ENCODE assay signal across 8 mouse cellular contexts in the genomic region with DNA sequence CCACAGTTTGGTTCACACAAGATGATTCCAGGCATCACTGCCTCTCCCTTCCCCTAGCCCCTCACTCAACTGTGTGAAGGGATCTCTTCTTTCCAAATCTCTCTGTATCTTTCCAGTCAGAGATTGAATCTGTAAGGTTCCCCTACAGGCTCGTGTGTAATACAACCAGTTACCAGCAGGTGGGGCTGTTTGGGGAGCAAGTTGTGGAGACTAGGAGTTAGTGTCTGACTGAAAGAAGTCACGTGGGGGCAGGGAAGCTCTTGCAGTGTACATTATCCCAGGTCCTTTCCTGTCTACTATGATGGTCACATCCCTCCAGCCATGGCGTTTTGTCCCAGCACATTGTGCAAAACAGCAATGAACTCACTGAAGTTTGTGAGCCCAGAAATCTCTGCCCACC. TPM values are rescaled to one million over a fixed set of nuclear protein-coding genes. Genes with fewer than 3 reads are reported as not detected.
DNase-seq lines count a peak whose midpoint lies in the region; ATAC-seq and TF ChIP-seq lines count a peak whose summit lies in the region.

No protein-coding gene starts in this region.

- ATAC-seq in forebrain, embryonic 14.5 days = no peak
- no peak for ATAC-seq in forebrain, embryonic 15.5 days (replicated peaks)

- TF ChIP-seq CTCF in spleen, adult 2 months (IDR thresholded peaks at IDR 0.05; ENCODE audit: extremely low read depth, insufficient read depth, insufficient read length, insufficient replicate concordance) = peak; percentile 12; the same call in 1 of the 2 replicates

- H3K4me2 ChIP-seq in forebrain, embryonic 14.5 days (ENCODE audit: low read length) = no peak overlapping the region
- H3K4me2 ChIP-seq in forebrain, embryonic 15.5 days (replicated peaks) = no peak overlapping the region

- H3K36me3 ChIP-seq in forebrain, embryonic 14.5 days (ENCODE audit: control insufficient read depth, insufficient read depth, low read length) = no peaks in the 10 kb centered on the region
- no peaks in the 10 kb centered on the region for H3K36me3 ChIP-seq in forebrain, embryonic 15.5 days
- no peaks in the 10 kb centered on the region for H3K36me3 ChIP-seq in spleen, adult 2 months (ENCODE audit: control insufficient read depth, insufficient read depth, low read length)
- no peaks in the 10 kb centered on the region for H3K36me3 ChIP-seq in splenic B cell, adult 2 months (ENCODE audit: control insufficient read depth, insufficient read depth, low read length, poor library complexity, severe bottlenecking)

- peak; percentile 64 for DNase-seq in forebrain, embryonic 14.5 days (ENCODE audit: low spot score)
- DNase-seq in spleen, adult 2 months (ENCODE audit: low read depth in 1 of 2, low spot score in 2 of 2) = peak in 1 of 2 experiments; percentile 22
- DNase-seq in spleen, adult 12 weeks (ENCODE audit: low spot score) = no peak
- peak; percentile 84 to 85 for DNase-seq in cerebellum, postnatal 36 days
- peak; percentile 40 to 71 for DNase-seq in layer of hippocampus, adult 18-20 months (ENCODE audit: low spot score in 2 of 2)
- DNase-seq in lung, postnatal 14 days = peak; percentile 61
- DNase-seq in splenic B cell, adult 2 months (ENCODE audit: low read depth, low spot score) = peak; percentile 35

- WGBS in forebrain, embryonic 14.5 days = 32% methylated on average over 3 of the region's 3 CpGs
- 24% methylated on average over 3 of the region's 3 CpGs for WGBS in forebrain, embryonic 15.5 days
- WGBS in spleen, adult 2 months = 23% methylated on average over 3 of the region's 3 CpGs

- no peak overlapping the region for H3K9ac ChIP-seq in forebrain, embryonic 14.5 days (ENCODE audit: low read length)
- H3K9ac ChIP-seq in forebrain, embryonic 15.5 days (replicated peaks) = no peak overlapping the region

- no peak for TF ChIP-seq POLR2A in spleen, adult 2 months (IDR thresholded peaks at IDR 0.05; ENCODE audit: low read depth, low read length)

- H3K4me1 ChIP-seq in forebrain, embryonic 14.5 days (ENCODE audit: control insufficient read depth, insufficient read depth, low read length) = peaks cover 9% of the 10 kb centered on the region
- peaks cover 10% of the 10 kb centered on the region for H3K4me1 ChIP-seq in forebrain, embryonic 15.5 days
- H3K4me1 ChIP-seq in spleen, adult 2 months (ENCODE audit: control insufficient read depth, insufficient read depth, insufficient read length) = no peaks in the 10 kb centered on the region

- no peaks in the 10 kb centered on the region for H3K27me3 ChIP-seq in forebrain, embryonic 14.5 days (replicated peaks; ENCODE audit: control insufficient read depth, insufficient read depth, low read length)
- H3K27me3 ChIP-seq in forebrain, embryonic 15.5 days = no peaks in the 10 kb centered on the region
- H3K27me3 ChIP-seq in spleen, adult 2 months (ENCODE audit: control insufficient read depth, insufficient read depth, low read length) = no peaks in the 10 kb centered on the region; the same call in 1 of the 2 replicates
- H3K27me3 ChIP-seq in splenic B cell, adult 2 months (ENCODE audit: control insufficient read depth, insufficient read depth, low read length, poor library complexity, severe bottlenecking) = no peaks in the 10 kb centered on the region

- no peak overlapping the region for H3K27ac ChIP-seq in forebrain, embryonic 14.5 days (ENCODE audit: low read depth, low read length)
- no peak overlapping the region for H3K27ac ChIP-seq in forebrain, embryonic 15.5 days (replicated peaks)
- no peak overlapping the region for H3K27ac ChIP-seq in spleen, adult 2 months (ENCODE audit: insufficient read depth, low read length)

- no peak overlapping the region for H3K4me3 ChIP-seq in forebrain, embryonic 14.5 days (ENCODE audit: low read depth, low read length)
- no peak overlapping the region for H3K4me3 ChIP-seq in forebrain, embryonic 15.5 days
- no peak overlapping the region for H3K4me3 ChIP-seq in spleen, adult 2 months (ENCODE audit: extremely low read depth, insufficient read depth, insufficient read length)

- H3K9me3 ChIP-seq in forebrain, embryonic 14.5 days (replicated peaks; ENCODE audit: control insufficient read depth, low read length) = no peaks in the 10 kb centered on the region
- no peaks in the 10 kb centered on the region for H3K9me3 ChIP-seq in forebrain, embryonic 15.5 days

RNA-seq across cellular contexts. Expression of a gene that starts 18.7 kb away (rescaled TPM):
- polyA plus RNA-seq in forebrain, embryonic 14.5 days (2014; fragmentation: Nextera tagmentation; extraction: Ambion mirVana) = not detected in 2 replicates
- not detected in 2 replicates for polyA plus RNA-seq in forebrain, embryonic 15.5 days (2015; fragmentation: Nextera tagmentation; extraction: Ambion mirVana)
- not detected in 2 replicates for polyA plus RNA-seq in spleen, adult 2 months (2012; rRNA removed)
- total RNA-seq in layer of hippocampus, adult 18-20 months (2021) = not detected
